In the genomic region with DNA sequence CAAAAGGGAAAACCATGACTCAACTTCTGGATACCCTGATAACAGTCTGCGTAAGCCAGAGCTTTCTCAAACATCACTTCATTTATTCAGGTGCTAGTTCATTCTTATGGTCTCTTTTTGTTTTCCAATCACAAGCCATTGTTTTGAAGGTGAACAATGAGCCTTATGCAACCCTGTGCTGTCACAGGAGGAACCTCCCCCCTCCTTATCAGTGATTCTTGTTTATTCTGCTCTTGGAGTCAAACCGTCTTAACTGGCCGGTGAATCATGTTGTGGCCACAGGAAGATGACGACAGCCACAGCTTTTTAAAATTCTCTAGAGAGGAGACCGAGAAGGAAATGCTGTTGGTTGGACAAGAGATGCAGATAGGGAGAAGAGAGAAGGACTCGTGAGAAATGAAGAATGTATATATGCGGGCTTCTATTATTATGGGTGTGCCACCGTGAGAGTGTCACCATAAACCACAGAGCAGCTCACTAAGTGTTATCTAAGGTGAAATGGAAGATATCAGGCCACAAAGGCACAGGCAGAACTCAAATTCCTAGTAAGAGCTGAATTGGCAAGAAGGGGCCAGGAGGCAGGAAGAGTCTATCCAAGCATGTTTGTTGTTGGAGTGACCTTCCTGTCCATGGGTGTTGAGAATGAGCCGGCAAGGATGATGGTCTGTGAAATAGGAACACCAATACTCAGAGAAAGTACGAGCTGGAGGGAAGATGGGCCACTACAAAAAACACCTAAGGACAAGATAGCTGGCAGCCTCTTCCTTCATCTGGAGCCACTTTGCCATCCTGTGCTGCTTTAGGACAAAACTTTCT, we compare ENCODE assay signal across 10 mouse cellular contexts.
DNase-seq lines count a peak whose midpoint lies in the region; ATAC-seq and TF ChIP-seq lines count a peak whose summit lies in the region.
"Had no signal": no experiment of that assay in that cellular context is flagged by ENCODE, and none has a peak within 500 bp of the region (broad histone marks: within the 10 kb centered on the region; RNA-seq: fewer than 3 reads in every experiment).

No protein-coding gene starts in this region.

- no peaks in the 10 kb centered on the region for H3K36me3 ChIP-seq in kidney, adult 2 months (ENCODE audit: control insufficient read depth, insufficient read depth, low read length)
- no peaks in the 10 kb centered on the region for H3K36me3 ChIP-seq in forebrain, embryonic 15.5 days

- H3K27ac ChIP-seq in kidney, adult 2 months (ENCODE audit: insufficient read depth, low read depth, low read length) = peak overlapping the region; percentile 20
- no peak overlapping the region for H3K27ac ChIP-seq in forebrain, embryonic 15.5 days (replicated peaks)

- no peaks in the 10 kb centered on the region for H3K27me3 ChIP-seq in kidney, adult 2 months (replicated peaks; ENCODE audit: control insufficient read depth, insufficient read depth, low read length)
- no peaks in the 10 kb centered on the region for H3K27me3 ChIP-seq in forebrain, embryonic 15.5 days

- no peak overlapping the region for H3K4me2 ChIP-seq in forebrain, embryonic 15.5 days (replicated peaks)

- TF ChIP-seq POLR2A in kidney, adult 2 months (IDR thresholded peaks at IDR 0.05; ENCODE audit: low read depth, low read length) = no peak

- H3K9me3 ChIP-seq in forebrain, embryonic 15.5 days = no peaks in the 10 kb centered on the region

- H3K4me3 ChIP-seq in kidney, adult 2 months (ENCODE audit: insufficient read depth, low read depth, low read length) = no peak overlapping the region
- no peak overlapping the region for H3K4me3 ChIP-seq in forebrain, embryonic 15.5 days

- WGBS in kidney, adult 2 months = 70% methylated on average over 10 of the region's 10 CpGs
- whole genome bisulfite sequencing in forebrain, embryonic 15.5 days = 84% methylated on average over 10 of the region's 10 CpGs

- TF ChIP-seq CTCF in kidney, adult 2 months (conservative IDR thresholded peaks at IDR 0.05; ENCODE audit: insufficient read depth, insufficient read length, low read depth, low read length) = no peak

- no peak overlapping the region for H3K9ac ChIP-seq in forebrain, embryonic 15.5 days (replicated peaks)

- intact Hi-C loops in heart, postnatal 25 days (cut with DNase I) = no loop called here

- ATAC-seq in megakaryocyte, adult 5-6 weeks (ENCODE audit: poor library complexity, severe bottlenecking) = peak; percentile 81
- no peak for ATAC-seq in forebrain, embryonic 15.5 days (replicated peaks)
- ATAC-seq: activated CD4-positive, CD25-positive, alpha-beta regulatory T cell, adult 4 months had no signal

- DNase-seq in kidney, adult 2 months = peak; percentile 36
- no peak for DNase-seq in kidney, postnatal 10 days
- DNase-seq in c-Kit-positive CD71-positive TER-119-negative erythroid progenitor cells, embryonic 14.5 days (ENCODE audit: low read depth) = peak; percentile 63
- DNase-seq in heart, postnatal 25 days (ENCODE audit: low spot score) = peak; percentile 18
- no peak for DNase-seq in thymus, postnatal 36 days
- DNase-seq in cerebellum, postnatal 25 days = no peak
- DNase-seq: thymus, postnatal 14 days had no signal

- no peaks in the 10 kb centered on the region for H3K4me1 ChIP-seq in kidney, adult 2 months (ENCODE audit: control insufficient read depth, insufficient read depth, low read length)
- H3K4me1 ChIP-seq in forebrain, embryonic 15.5 days = peaks cover 8% of the 10 kb centered on the region

Comparison
In these comparisons a context has a peak if more than half of its experiments do, and no peak if none do; other contexts are left out.
1. DNase-seq: peak in kidney, adult 2 months (single experiment), c-Kit-positive CD71-positive TER-119-negative erythroid progenitor cells, embryonic 14.5 days (single experiment) and heart, postnatal 25 days (single experiment); none in kidney, postnatal 10 days (single experiment), thymus, postnatal 36 days (0 of 2) and cerebellum, postnatal 25 days (0 of 2).